Mouse (Mus musculus): ENCODE measurements around the gene Hfe. TPM values are rescaled to one million over a fixed set of nuclear protein-coding genes. Genes with fewer than 3 reads are reported as not detected.
"Not testable (repeated sequence)": the region's sequence is repeated elsewhere in the genome, so short reads cannot be mapped to it uniquely, and the experiment has no call there.

Hfe gene
- polyA plus RNA-seq, 1 experiment, result 4.5 TPM

DNA sequence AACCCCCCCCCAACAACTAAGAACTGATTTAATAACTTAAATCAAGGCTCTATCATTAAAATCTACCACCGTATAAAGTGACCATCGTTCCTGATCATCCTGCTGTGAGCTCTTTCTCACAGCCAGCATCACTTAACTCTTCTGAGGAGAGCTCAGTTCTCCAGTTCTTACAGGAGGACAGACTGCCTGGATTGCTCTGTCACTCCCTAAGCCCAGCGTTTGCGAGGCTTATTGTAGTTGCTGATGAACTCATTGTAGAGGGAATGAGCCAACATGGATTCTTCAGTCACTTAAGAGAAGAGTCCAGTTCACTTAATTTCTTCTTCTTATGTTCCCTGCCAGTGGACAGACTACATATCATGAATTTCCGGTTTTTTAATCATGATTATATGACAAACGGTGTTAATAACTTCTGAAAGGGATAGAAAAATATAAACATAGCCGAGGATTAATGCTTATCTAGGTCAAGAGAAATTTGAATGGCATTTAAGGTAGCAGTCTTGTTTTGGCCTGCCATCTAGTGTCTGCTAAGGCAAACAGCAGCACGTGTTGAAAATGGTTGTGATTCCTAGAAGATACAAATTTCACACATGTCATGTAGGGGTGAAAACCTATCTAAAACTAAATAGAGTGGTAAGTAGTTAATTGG lies 21.6 kb upstream of the Hfe start:
- 27% methylated on average over 8 of the region's 8 CpGs for WGBS
- H3K4me3 ChIP-seq (replicated peaks; ENCODE audit: control insufficient read depth, low read depth, low read length), result no peak overlapping the region
- peak; percentile 7; the same call in 1 of the 2 replicates for TF ChIP-seq CTCF (IDR thresholded peaks at IDR 0.05; ENCODE audit: control insufficient read depth, insufficient read depth, low read length)
- no peak for TF ChIP-seq POLR2A (IDR thresholded peaks at IDR 0.05; ENCODE audit: borderline replicate concordance, control insufficient read depth, low read depth, low read length)

GRCm38 (mm10) chr13:23730479-23730878 lies 19.8 kb upstream of the Hfe start:
- WGBS, result 56% methylated on average over 8 of the region's 8 CpGs
- no peak overlapping the region for H3K4me3 ChIP-seq (replicated peaks; ENCODE audit: control insufficient read depth, low read depth, low read length)
- H3K4me1 ChIP-seq (ENCODE audit: control insufficient read depth, insufficient read depth, low read length), result peaks cover 6% of the 10 kb centered on the region; the same call in 1 of the 2 replicates
- TF ChIP-seq CTCF (IDR thresholded peaks at IDR 0.05; ENCODE audit: control insufficient read depth, insufficient read depth, low read length), result no peak
- no peak for TF ChIP-seq POLR2A (IDR thresholded peaks at IDR 0.05; ENCODE audit: borderline replicate concordance, control insufficient read depth, low read depth, low read length)
- no peak overlapping the region for H3K27ac ChIP-seq (ENCODE audit: control insufficient read depth, insufficient read depth, low read depth, low read length, poor library complexity)

More for the DNA sequence above, 21.6 kb upstream of the Hfe start:
- Histone ChIP-seq H3K27ac (ENCODE audit: control insufficient read depth, insufficient read depth, low read depth, low read length, poor library complexity) (no peak overlapping the region), H3K4me1 (ENCODE audit: control insufficient read depth, insufficient read depth, low read length) (peaks cover 6% of the 10 kb centered on the region; the same call in 1 of the 2 replicates)

GRCm38 (mm10) chr13:23729706-23730105 lies 19.1 kb upstream of the Hfe start:
- 87% methylated on average over 5 of the region's 5 CpGs for WGBS
- no peak for TF ChIP-seq CTCF (IDR thresholded peaks at IDR 0.05; ENCODE audit: control insufficient read depth, insufficient read depth, low read length)
- no peak overlapping the region for H3K4me3 ChIP-seq (replicated peaks; ENCODE audit: control insufficient read depth, low read depth, low read length)
- no peak overlapping the region; the same call in 1 of the 2 replicates for H3K27ac ChIP-seq (ENCODE audit: control insufficient read depth, insufficient read depth, low read depth, low read length, poor library complexity)
- H3K4me1 ChIP-seq (ENCODE audit: control insufficient read depth, insufficient read depth, low read length), result peaks cover 6% of the 10 kb centered on the region; the same call in 1 of the 2 replicates

GRCm38 (mm10) chr13:23729192-23729525 lies 18.5 kb upstream of the Hfe start:
- Histone ChIP-seq H3K27ac (ENCODE audit: control insufficient read depth, insufficient read depth, low read depth, low read length, poor library complexity) (peak overlapping the region; percentile 65), H3K4me1 (ENCODE audit: control insufficient read depth, insufficient read depth, low read length) (peaks cover 6% of the 10 kb centered on the region; the same call in 1 of the 2 replicates), H3K4me3 (replicated peaks; ENCODE audit: control insufficient read depth, low read depth, low read length) (no peak overlapping the region)
- no peak for TF ChIP-seq POLR2A (IDR thresholded peaks at IDR 0.05; ENCODE audit: borderline replicate concordance, control insufficient read depth, low read depth, low read length)
- TF ChIP-seq CTCF (IDR thresholded peaks at IDR 0.05; ENCODE audit: control insufficient read depth, insufficient read depth, low read length), result no peak
- 10% methylated on average over 9 of the region's 9 CpGs for WGBS

DNA sequence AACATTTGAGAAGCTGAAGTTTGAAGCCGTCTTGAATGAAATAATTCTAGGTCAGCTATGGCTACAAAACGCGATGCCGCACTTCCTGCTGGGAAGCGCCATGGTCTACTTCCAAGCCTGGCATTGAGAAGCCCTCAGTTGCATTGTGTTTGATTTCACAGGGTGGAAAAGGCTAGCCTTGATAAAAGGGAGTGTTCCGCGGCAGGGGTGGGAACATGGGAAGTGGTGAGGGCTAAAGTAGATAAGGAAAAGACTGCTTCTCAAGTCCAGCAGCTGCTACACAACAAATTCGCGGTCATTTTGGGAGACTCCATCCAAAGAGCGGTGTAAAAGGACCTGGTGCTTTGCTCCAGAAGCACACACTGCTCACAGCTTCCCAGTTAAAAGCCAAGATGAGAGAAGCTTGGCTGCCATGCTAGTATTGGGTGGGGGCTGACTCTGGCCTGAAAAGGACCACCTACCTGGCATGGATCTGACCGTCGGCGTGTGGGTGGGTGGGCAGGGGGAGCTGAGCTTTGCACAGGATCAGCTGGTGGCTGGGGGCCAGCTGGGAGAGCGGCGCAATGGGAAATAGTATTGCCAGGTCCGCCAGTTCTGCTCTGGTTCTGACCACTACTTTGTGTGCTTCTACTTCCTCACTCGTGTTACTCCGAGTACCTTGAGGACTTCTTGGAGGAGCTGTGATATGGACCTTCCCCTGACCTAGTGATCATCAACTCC lies 18.0 kb upstream of the Hfe start:
- Histone ChIP-seq H3K27ac (ENCODE audit: control insufficient read depth, insufficient read depth, low read depth, low read length, poor library complexity) (peak overlapping the region; percentile 65), H3K4me3 (replicated peaks; ENCODE audit: control insufficient read depth, low read depth, low read length) (no peak overlapping the region), H3K4me1 (ENCODE audit: control insufficient read depth, insufficient read depth, low read length) (peaks cover 6% of the 10 kb centered on the region; the same call in 1 of the 2 replicates)
- WGBS, result 57% methylated on average over 18 of the region's 18 CpGs
- TF ChIP-seq CTCF (IDR thresholded peaks at IDR 0.05; ENCODE audit: control insufficient read depth, insufficient read depth, low read length) (no peak), POLR2A (IDR thresholded peaks at IDR 0.05; ENCODE audit: borderline replicate concordance, control insufficient read depth, low read depth, low read length) (no peak)

GRCm38 (mm10) chr13:23725213-23725612 lies 14.6 kb upstream of the Hfe start:
- no peak for TF ChIP-seq CTCF (IDR thresholded peaks at IDR 0.05; ENCODE audit: control insufficient read depth, insufficient read depth, low read length)
- Histone ChIP-seq H3K4me1 (ENCODE audit: control insufficient read depth, insufficient read depth, low read length) (peaks cover 6% of the 10 kb centered on the region; the same call in 1 of the 2 replicates), H3K4me3 (replicated peaks; ENCODE audit: control insufficient read depth, low read depth, low read length) (no peak overlapping the region), H3K27ac (ENCODE audit: control insufficient read depth, insufficient read depth, low read depth, low read length, poor library complexity) (no peak overlapping the region)
- WGBS, result 40% methylated on average over 1 of the region's 1 CpGs

GRCm38 (mm10) chr13:23724239-23724638 lies 13.6 kb upstream of the Hfe start:
- WGBS, result 74% methylated on average over 4 of the region's 4 CpGs
- Histone ChIP-seq H3K4me3 (replicated peaks; ENCODE audit: control insufficient read depth, low read depth, low read length) (no peak overlapping the region), H3K4me1 (ENCODE audit: control insufficient read depth, insufficient read depth, low read length) (peaks cover 4% of the 10 kb centered on the region; the same call in 1 of the 2 replicates), H3K27ac (ENCODE audit: control insufficient read depth, insufficient read depth, low read depth, low read length, poor library complexity) (no peak overlapping the region)
- TF ChIP-seq POLR2A (IDR thresholded peaks at IDR 0.05; ENCODE audit: borderline replicate concordance, control insufficient read depth, low read depth, low read length) (no peak), CTCF (IDR thresholded peaks at IDR 0.05; ENCODE audit: control insufficient read depth, insufficient read depth, low read length) (no peak)

DNA sequence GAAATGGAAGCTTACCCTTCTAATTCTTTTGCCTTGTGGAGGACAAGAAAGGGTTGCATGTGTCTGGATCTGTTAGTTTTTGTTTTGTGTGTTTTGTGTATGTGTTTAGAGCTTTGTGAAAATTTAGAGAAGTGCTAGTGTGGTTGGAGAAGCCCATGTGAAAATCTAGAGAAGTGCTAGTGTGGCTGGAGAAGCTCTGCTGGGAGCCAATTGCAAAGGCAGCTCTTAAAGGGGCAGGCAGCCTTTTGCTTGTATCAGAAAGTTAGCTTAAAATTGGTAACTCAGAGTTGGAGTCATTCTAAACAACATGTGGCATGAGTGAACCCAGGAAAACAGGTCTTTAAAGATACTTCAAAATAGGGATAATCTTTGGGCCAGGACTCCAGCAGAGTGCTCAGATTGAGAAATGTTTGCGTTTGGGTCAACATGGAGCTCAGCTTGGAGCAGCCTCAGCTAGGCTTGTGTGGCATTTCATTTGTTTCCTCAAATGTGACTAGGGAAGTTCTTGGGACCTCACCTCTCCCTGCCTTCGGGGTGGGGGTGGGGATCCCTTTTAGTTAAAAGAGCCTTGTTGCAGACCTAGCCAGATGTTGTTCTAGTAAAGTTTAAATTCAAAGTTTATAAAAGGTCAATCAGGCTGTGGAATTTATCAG lies 7.1 kb upstream of the Hfe start:
- H3K27ac ChIP-seq (ENCODE audit: control insufficient read depth, insufficient read depth, low read depth, low read length, poor library complexity), result peak overlapping the region; percentile 69; the same call in 1 of the 2 replicates
- 19% methylated on average over 2 of the region's 2 CpGs for WGBS
- H3K4me1 ChIP-seq (ENCODE audit: control insufficient read depth, insufficient read depth, low read length); H3K4me3 ChIP-seq (replicated peaks; ENCODE audit: control insufficient read depth, low read depth, low read length): not testable (repeated sequence)
